Mouse (Mus musculus): ENCODE measurements at regions not wholly inside any gene's neighbourhood (a gene's known extent, or its start where the extent isn't known, plus 50 kb on each side); places are given as distances from the start of the nearest gene placed in this dataset.
"Not testable (repeated sequence)": the region's sequence is repeated elsewhere in the genome, so short reads cannot be mapped to it uniquely, and the experiment has no call there.

GRCm38 (mm10) chr9:6845281-6845680, 339.0 kb downstream of the Dync2h1 start:
- DNase-seq (ENCODE audit: low read depth) = not testable (repeated sequence)

- DNase-seq (ENCODE audit: low read depth) = not testable (repeated sequence)
Observed at GRCm38 (mm10) chr9:6834936-6835335, 349.3 kb downstream of the Dync2h1 start.

- DNase-seq (ENCODE audit: low read depth) = no peak
- no peak for TF ChIP-seq CTCF (IDR thresholded peaks at IDR 0.05; ENCODE audit: borderline replicate concordance, extremely low read depth, insufficient read depth, insufficient read length)
- TF ChIP-seq POLR2A (IDR thresholded peaks at IDR 0.05; ENCODE audit: borderline replicate concordance, extremely low read depth, insufficient read depth, insufficient read length, poor library complexity, severe bottlenecking) = no peak
Observed at GRCm38 (mm10) chr9:6834470-6834869, 349.8 kb downstream of the Dync2h1 start.

- no peak for DNase-seq (ENCODE audit: low read depth)
- TF ChIP-seq CTCF (IDR thresholded peaks at IDR 0.05; ENCODE audit: borderline replicate concordance, extremely low read depth, insufficient read depth, insufficient read length) (no peak), POLR2A (IDR thresholded peaks at IDR 0.05; ENCODE audit: borderline replicate concordance, extremely low read depth, insufficient read depth, insufficient read length, poor library complexity, severe bottlenecking) (no peak)
Observed at GRCm38 (mm10) chr9:6832862-6833261, 351.4 kb downstream of the Dync2h1 start.

- DNase-seq (ENCODE audit: low read depth) = not testable (repeated sequence)
Observed at GRCm38 (mm10) chr9:6831642-6832041, 352.6 kb downstream of the Dync2h1 start.

GRCm38 (mm10) chr9:6826581-6826980, 357.7 kb downstream of the Dync2h1 start:
- TF ChIP-seq CTCF (IDR thresholded peaks at IDR 0.05; ENCODE audit: borderline replicate concordance, extremely low read depth, insufficient read depth, insufficient read length) (no peak), POLR2A (IDR thresholded peaks at IDR 0.05; ENCODE audit: borderline replicate concordance, extremely low read depth, insufficient read depth, insufficient read length, poor library complexity, severe bottlenecking) (no peak)

GRCm38 (mm10) chr9:6825609-6826008, 358.6 kb downstream of the Dync2h1 start:
- DNase-seq (ENCODE audit: low read depth) = no peak
- TF ChIP-seq POLR2A (IDR thresholded peaks at IDR 0.05; ENCODE audit: borderline replicate concordance, extremely low read depth, insufficient read depth, insufficient read length, poor library complexity, severe bottlenecking) = no peak
- no peak for TF ChIP-seq CTCF (IDR thresholded peaks at IDR 0.05; ENCODE audit: borderline replicate concordance, extremely low read depth, insufficient read depth, insufficient read length)

More at GRCm38 (mm10) chr9:6826581-6826980, 357.7 kb downstream of the Dync2h1 start:
- DNase-seq (ENCODE audit: low read depth) = no peak

- DNase-seq (ENCODE audit: low read depth) = not testable (repeated sequence)
Observed at GRCm38 (mm10) chr9:6823946-6824345, 360.3 kb downstream of the Dync2h1 start.

GRCm38 (mm10) chr9:6823536-6823935, 360.7 kb downstream of the Dync2h1 start:
- TF ChIP-seq POLR2A (IDR thresholded peaks at IDR 0.05; ENCODE audit: borderline replicate concordance, extremely low read depth, insufficient read depth, insufficient read length, poor library complexity, severe bottlenecking) (no peak), CTCF (IDR thresholded peaks at IDR 0.05; ENCODE audit: borderline replicate concordance, extremely low read depth, insufficient read depth, insufficient read length) (no peak)
- no peak for DNase-seq (ENCODE audit: low read depth)

- peak; percentile 15 for DNase-seq (ENCODE audit: low read depth)
- TF ChIP-seq POLR2A (IDR thresholded peaks at IDR 0.05; ENCODE audit: borderline replicate concordance, extremely low read depth, insufficient read depth, insufficient read length, poor library complexity, severe bottlenecking) (no peak), CTCF (IDR thresholded peaks at IDR 0.05; ENCODE audit: borderline replicate concordance, extremely low read depth, insufficient read depth, insufficient read length) (no peak)
Observed at GRCm38 (mm10) chr9:6776671-6777070, 407.6 kb downstream of the Dync2h1 start.

- DNase-seq (ENCODE audit: low read depth) = no peak
- TF ChIP-seq CTCF (IDR thresholded peaks at IDR 0.05; ENCODE audit: borderline replicate concordance, extremely low read depth, insufficient read depth, insufficient read length) (no peak), POLR2A (IDR thresholded peaks at IDR 0.05; ENCODE audit: borderline replicate concordance, extremely low read depth, insufficient read depth, insufficient read length, poor library complexity, severe bottlenecking) (no peak)
Observed at GRCm38 (mm10) chr9:6741478-6741877, 442.8 kb downstream of the Dync2h1 start.

GRCm38 (mm10) chr9:6736411-6736810, 447.8 kb downstream of the Dync2h1 start:
- no peak for TF ChIP-seq CTCF (IDR thresholded peaks at IDR 0.05; ENCODE audit: borderline replicate concordance, extremely low read depth, insufficient read depth, insufficient read length)
- no peak for TF ChIP-seq POLR2A (IDR thresholded peaks at IDR 0.05; ENCODE audit: borderline replicate concordance, extremely low read depth, insufficient read depth, insufficient read length, poor library complexity, severe bottlenecking)
- DNase-seq (ENCODE audit: low read depth) = no peak

- DNase-seq (ENCODE audit: low read depth) = no peak
- no peak for TF ChIP-seq POLR2A (IDR thresholded peaks at IDR 0.05; ENCODE audit: borderline replicate concordance, extremely low read depth, insufficient read depth, insufficient read length, poor library complexity, severe bottlenecking)
- TF ChIP-seq CTCF (IDR thresholded peaks at IDR 0.05; ENCODE audit: borderline replicate concordance, extremely low read depth, insufficient read depth, insufficient read length) = no peak
Observed at GRCm38 (mm10) chr9:6726411-6726810, 456.8 kb upstream of the Ddi1 start.
